Mouse (Mus musculus) liver, embryonic 13.5 days (tissue): ENCODE measurements around the gene Pcx. TPM values are rescaled to one million over a fixed set of nuclear protein-coding genes. Genes with fewer than 3 reads are reported as not detected.

ENCODE experiments used
- ATAC-seq: fragments of 200-750 bp; cut with Nextera tagmentation; 2 replicates; pipeline ENCODE4 v1.8.0; 2017; ENCODE audit warnings: low read depth, mild to moderate bottlenecking, moderate number of reproducible peaks, moderate library complexity
- DNase-seq: peaks from one replicate; pipeline ENCODE4 v3.0.0; 2022
- H3K27ac ChIP-seq: fragments of 300-500 bp; sonication (generic); 2 replicates; pipeline ENCODE4 v1.5.1; 2015; ENCODE audit warnings: moderate library complexity, mild to moderate bottlenecking, inconsistent platforms
- H3K27me3 ChIP-seq: fragments of 300-500 bp; sonication (generic); 2 replicates; pipeline ENCODE4 v1.6.1; 2015; ENCODE audit warnings: mild to moderate bottlenecking, inconsistent platforms
- H3K36me3 ChIP-seq: fragments of 300-500 bp; sonication (generic); 2 replicates; pipeline ENCODE4 v1.6.1; 2015; ENCODE audit warnings: mild to moderate bottlenecking, inconsistent platforms
- H3K4me1 ChIP-seq: fragments of 300-500 bp; sonication (generic); replicated peaks from 2 replicates; pipeline ENCODE4 v1.6.1; 2015; ENCODE audit warnings: inconsistent platforms
- H3K4me2 ChIP-seq: fragments of 300-500 bp; sonication (generic); 2 replicates; pipeline ENCODE4 v1.6.1; 2015; ENCODE audit warnings: inconsistent platforms, mild to moderate bottlenecking, moderate library complexity
- H3K4me3 ChIP-seq: fragments of 300-500 bp; sonication (generic); replicated peaks from 2 replicates; pipeline ENCODE4 v1.5.1; 2015; ENCODE audit warnings: mild to moderate bottlenecking, inconsistent platforms
- H3K9ac ChIP-seq: fragments of 300-500 bp; sonication (generic); 2 replicates; pipeline ENCODE4 v1.6.1; 2015; ENCODE audit warnings: mild to moderate bottlenecking, inconsistent platforms
- H3K9me3 ChIP-seq: fragments of 300-500 bp; sonication (generic); replicated peaks from 2 replicates; pipeline ENCODE4 v1.6.1; 2016; ENCODE audit warnings: inconsistent platforms
- WGBS: fragments of 180-500 bp; shearing (Covaris S2); methylation state at CpG from one replicate; pipeline ENCODE4 v1.1.7; 2015; ENCODE audit not compliant: insufficient replicate concordance; 5-methylcytosine and 5-hydroxymethylcytosine counted together
- polyA plus RNA-seq: library from polyadenylated mRNA; unstranded; fragments of >200 nt; fragmentation: Nextera tagmentation; extraction: Ambion mirVana; gene quantifications from 2 replicates; pipeline ENCODE4 v1.2.1, GENCODE M21; 2015

Pcx gene
- polyA plus RNA-seq, 1 experiment from 2014 or later = 31.4 TPM

- no peaks in the 10 kb centered on the region for H3K9me3 ChIP-seq
- DNase-seq (no peak), ATAC-seq (no peak)
- peaks cover 51% of the 10 kb centered on the region for H3K27me3 ChIP-seq
- peaks cover 12% of the 10 kb centered on the region for H3K4me1 ChIP-seq
- H3K36me3 ChIP-seq = no peaks in the 10 kb centered on the region
- no peak overlapping the region for H3K4me2 ChIP-seq
- no peak overlapping the region for H3K27ac ChIP-seq
- no peak overlapping the region for H3K4me3 ChIP-seq
- no peak overlapping the region for H3K9ac ChIP-seq
- WGBS = 72% methylated on average over 2 of the region's 2 CpGs
Observed at GRCm38 (mm10) chr19:4480041-4480440, 30.2 kb upstream of the Pcx start.

GRCm38 (mm10) chr19:4481326-4481725 is 28.9 kb upstream of the Pcx start:
- no peaks in the 10 kb centered on the region for H3K36me3 ChIP-seq
- ATAC-seq = no peak
- no peak for DNase-seq
- no peak overlapping the region for H3K4me3 ChIP-seq
- no peak overlapping the region for H3K4me2 ChIP-seq
- no peak overlapping the region for H3K27ac ChIP-seq
- no peaks in the 10 kb centered on the region for H3K9me3 ChIP-seq
- H3K9ac ChIP-seq = no peak overlapping the region
- peaks cover 38% of the 10 kb centered on the region for H3K27me3 ChIP-seq
- 16% methylated on average over 4 of the region's 4 CpGs for WGBS
- peaks cover 11% of the 10 kb centered on the region for H3K4me1 ChIP-seq

- H3K9me3 ChIP-seq = no peaks in the 10 kb centered on the region
- H3K36me3 ChIP-seq = no peaks in the 10 kb centered on the region
- H3K27ac ChIP-seq = no peak overlapping the region
- 79% methylated on average over 3 of the region's 3 CpGs for WGBS
- no peak overlapping the region for H3K4me3 ChIP-seq
- DNase-seq (no peak), ATAC-seq (no peak)
- H3K27me3 ChIP-seq = peaks cover 29% of the 10 kb centered on the region
- H3K4me1 ChIP-seq = peaks cover 5% of the 10 kb centered on the region
- H3K4me2 ChIP-seq = no peak overlapping the region
- no peak overlapping the region for H3K9ac ChIP-seq
Observed at GRCm38 (mm10) chr19:4482111-4482859, 28.0 kb upstream of the Pcx start.

GRCm38 (mm10) chr19:4485006-4485405 is 25.3 kb upstream of the Pcx start:
- Histone ChIP-seq H3K4me1 (no peaks in the 10 kb centered on the region), H3K36me3 (no peaks in the 10 kb centered on the region), H3K4me3 (no peak overlapping the region), H3K9ac (no peak overlapping the region), H3K27ac (no peak overlapping the region), H3K27me3 (peaks cover 5% of the 10 kb centered on the region; the same call in 1 of the 2 replicates), H3K9me3 (no peaks in the 10 kb centered on the region), H3K4me2 (no peak overlapping the region)
- no peak for ATAC-seq
- no peak for DNase-seq
- WGBS = 61% methylated on average over 5 of the region's 5 CpGs

- Histone ChIP-seq H3K27me3 (no peaks in the 10 kb centered on the region), H3K4me2 (no peak overlapping the region), H3K9ac (no peak overlapping the region), H3K36me3 (no peaks in the 10 kb centered on the region), H3K27ac (no peak overlapping the region), H3K9me3 (no peaks in the 10 kb centered on the region), H3K4me3 (no peak overlapping the region), H3K4me1 (no peaks in the 10 kb centered on the region)
- WGBS = 65% methylated on average over 2 of the region's 2 CpGs
- DNase-seq (no peak), ATAC-seq (no peak)
Observed at GRCm38 (mm10) chr19:4487877-4488276, 22.4 kb upstream of the Pcx start.

- no peaks in the 10 kb centered on the region for H3K9me3 ChIP-seq
- H3K4me3 ChIP-seq = no peak overlapping the region
- H3K4me2 ChIP-seq = no peak overlapping the region
- ATAC-seq (no peak), DNase-seq (no peak)
- H3K36me3 ChIP-seq = no peaks in the 10 kb centered on the region
- WGBS = 64% methylated on average over 10 of the region's 10 CpGs
- 0 out of 2 replicates have a peak, but pooled peaks cover 3% of the 10 kb centered on the region for H3K27me3 ChIP-seq
- H3K27ac ChIP-seq = no peak overlapping the region
- no peaks in the 10 kb centered on the region for H3K4me1 ChIP-seq
- no peak overlapping the region for H3K9ac ChIP-seq
Observed at GRCm38 (mm10) chr19:4491080-4491695, 19.1 kb upstream of the Pcx start.

- Histone ChIP-seq H3K4me3 (no peak overlapping the region), H3K36me3 (no peaks in the 10 kb centered on the region), H3K27me3 (0 out of 2 replicates have a peak, but pooled peaks cover 3% of the 10 kb centered on the region), H3K27ac (no peak overlapping the region), H3K9me3 (no peaks in the 10 kb centered on the region), H3K4me1 (peaks cover 7% of the 10 kb centered on the region), H3K4me2 (no peak overlapping the region), H3K9ac (no peak overlapping the region)
- DNase-seq (no peak), ATAC-seq (no peak)
- WGBS = 54% methylated on average over 9 of the region's 9 CpGs
Observed at GRCm38 (mm10) chr19:4492526-4493296, 17.6 kb upstream of the Pcx start.

- H3K36me3 ChIP-seq = no peaks in the 10 kb centered on the region
- 0 out of 2 replicates have a peak, but pooled peaks cover 3% of the 10 kb centered on the region for H3K27me3 ChIP-seq
- no peak overlapping the region for H3K4me2 ChIP-seq
- H3K4me3 ChIP-seq = no peak overlapping the region
- H3K9ac ChIP-seq = no peak overlapping the region
- WGBS = 65% methylated on average over 7 of the region's 7 CpGs
- H3K9me3 ChIP-seq = no peaks in the 10 kb centered on the region
- H3K27ac ChIP-seq = no peak overlapping the region
- DNase-seq (no peak), ATAC-seq (no peak)
- H3K4me1 ChIP-seq = peaks cover 15% of the 10 kb centered on the region
Observed at GRCm38 (mm10) chr19:4494707-4495106, 15.6 kb upstream of the Pcx start.

- 0 out of 2 replicates have a peak, but pooled peaks cover 3% of the 10 kb centered on the region for H3K27me3 ChIP-seq
- ATAC-seq = no peak
- H3K4me1 ChIP-seq = peaks cover 15% of the 10 kb centered on the region
- no peak overlapping the region for H3K27ac ChIP-seq
- WGBS = 64% methylated on average over 5 of the region's 5 CpGs
- H3K9me3 ChIP-seq = no peaks in the 10 kb centered on the region
- no peak overlapping the region for H3K9ac ChIP-seq
- H3K4me2 ChIP-seq = no peak overlapping the region
- no peak for DNase-seq
- no peaks in the 10 kb centered on the region for H3K36me3 ChIP-seq
- H3K4me3 ChIP-seq = no peak overlapping the region
Observed at GRCm38 (mm10) chr19:4495814-4496213, 14.5 kb upstream of the Pcx start.

- Histone ChIP-seq H3K36me3 (no peaks in the 10 kb centered on the region), H3K27me3 (0 out of 2 replicates have a peak, but pooled peaks cover 3% of the 10 kb centered on the region), H3K27ac (peak overlapping the region; percentile 34), H3K9ac (no peak overlapping the region), H3K9me3 (no peaks in the 10 kb centered on the region), H3K4me1 (peaks cover 15% of the 10 kb centered on the region), H3K4me2 (no peak overlapping the region), H3K4me3 (no peak overlapping the region)
- DNase-seq = no peak
- ATAC-seq = peak; percentile 21; the same call in 1 of the 2 replicates
- 61% methylated on average over 3 of the region's 3 CpGs for WGBS
Observed at GRCm38 (mm10) chr19:4496535-4497262, 13.6 kb upstream of the Pcx start.
